Mouse (Mus musculus): ENCODE results near the gene 1700123O20Rik. TPM values are rescaled to one million over a fixed set of nuclear protein-coding genes. Genes with fewer than 3 reads are reported as not detected.

1700123O20Rik gene
- total RNA-seq, 1 experiment from 2014 or later = 24.8 TPM

Other genes with a start within 250 kb of the 1700123O20Rik start
- 69.1 and 100 TPM in 2 replicates for gene Lrp10, start 222.1 kb upstream of the 1700123O20Rik start, total RNA-seq (2017)
- gene Rem2, start 210.1 kb upstream of the 1700123O20Rik start, total RNA-seq (2017) = 0.61 and 0.93 TPM in 2 replicates
- 13.3 and 18.4 TPM in 2 replicates for gene Prmt5, start 168.7 kb upstream of the 1700123O20Rik start, total RNA-seq (2017)
- gene Haus4, start 131.6 kb upstream of the 1700123O20Rik start, total RNA-seq (2017) = 20.0 and 20.7 TPM in 2 replicates
- gene Ajuba, start 108.7 kb upstream of the 1700123O20Rik start, total RNA-seq (2017) = 0.12 and 0.25 TPM in 2 replicates
- 2.1 and 4.5 TPM in 2 replicates for gene 4931414P19Rik, start 80.2 kb upstream of the 1700123O20Rik start, total RNA-seq (2017)
- gene Psmb5, start 68.2 kb upstream of the 1700123O20Rik start, total RNA-seq (2017) = 24.0 and 29.1 TPM in 2 replicates
- gene Psmb11, start 64.8 kb upstream of the 1700123O20Rik start, total RNA-seq (2017) = 0.12 TPM in 1 of 2 replicates, not detected in the other
- not detected in 2 replicates for gene Gm17606, start 45.3 kb upstream of the 1700123O20Rik start, total RNA-seq (2017)
- 1.5 and 2.5 TPM in 2 replicates for gene Cdh24, start 44.9 kb upstream of the 1700123O20Rik start, total RNA-seq (2017)
- gene Acin1, start 715 bp downstream of the 1700123O20Rik start, total RNA-seq (2017) = 373 and 387 TPM in 2 replicates
- gene Gm29776, start 12.6 kb downstream of the 1700123O20Rik start, total RNA-seq (2017) = not detected in 2 replicates
- gene Cebpe, start 26.0 kb downstream of the 1700123O20Rik start, total RNA-seq (2017) = 9.1 and 9.2 TPM in 2 replicates
- 0.49 and 0.81 TPM in 2 replicates for gene Slc7a8, start 95.7 kb downstream of the 1700123O20Rik start, total RNA-seq (2017)
- not detected in 2 replicates for gene Rnf212b, start 127.9 kb downstream of the 1700123O20Rik start, total RNA-seq (2017)
- gene Homez, start 184.7 kb downstream of the 1700123O20Rik start, total RNA-seq (2017) = 9.2 and 9.7 TPM in 2 replicates
- gene Ppp1r3e, start 191.3 kb downstream of the 1700123O20Rik start, total RNA-seq (2017) = 0.47 TPM in 1 of 2 replicates, not detected in the other
- 3.6 and 6.6 TPM in 2 replicates for gene Bcl2l2, start 197.2 kb downstream of the 1700123O20Rik start, total RNA-seq (2017)
- not detected in 2 replicates for gene Gm20521, start 197.2 kb downstream of the 1700123O20Rik start, total RNA-seq (2017)
- gene Pabpn1, start 206.3 kb downstream of the 1700123O20Rik start, total RNA-seq (2017) = 198 and 209 TPM in 2 replicates
- gene Slc22a17, start 226.9 kb downstream of the 1700123O20Rik start, total RNA-seq (2017) = 0.25 and 0.47 TPM in 2 replicates
- not detected in 2 replicates for gene Efs, start 239.9 kb downstream of the 1700123O20Rik start, total RNA-seq (2017)
- gene Il25, start 246.5 kb downstream of the 1700123O20Rik start, total RNA-seq (2017) = not detected in 2 replicates

All from neutrophil, adult 5-6 weeks (primary cell).